Mouse (Mus musculus) thymus, adult 2 months (tissue): ENCODE results near the gene Rnf215.

Experiments
- CTCF ChIP-seq: fragments of 200-500 bp; IDR thresholded peaks from 2 replicates; pipeline ENCODE4 v1.5.1; 2012; ENCODE audit warnings: mild to moderate bottlenecking, control low read depth, low read length, moderate library complexity, borderline replicate concordance; ENCODE audit not compliant: control insufficient read depth, poor library complexity, insufficient read depth; ENCODE audit errors: extremely low read depth
- POLR2A ChIP-seq: fragments of 200-500 bp; IDR thresholded peaks from 2 replicates; pipeline ENCODE4 v1.6.1; 2012; ENCODE audit warnings: mild to moderate bottlenecking, low read length, control low read depth, moderate library complexity; ENCODE audit not compliant: control insufficient read depth, poor library complexity, insufficient read depth; ENCODE audit errors: extremely low read depth

- TF ChIP-seq CTCF: no peak
- no peak for TF ChIP-seq POLR2A
Measured at GRCm38 (mm10) chr11:4117372-4118071, 17.5 kb upstream of the Rnf215 start.
